Mouse (Mus musculus): ENCODE data around the gene Dennd5a. TPM values are rescaled to one million over a fixed set of nuclear protein-coding genes. Genes with fewer than 3 reads are reported as not detected.

Gene Dennd5a
- total RNA-seq, 1 experiment from 2014 or later, result 181 TPM

DNA sequence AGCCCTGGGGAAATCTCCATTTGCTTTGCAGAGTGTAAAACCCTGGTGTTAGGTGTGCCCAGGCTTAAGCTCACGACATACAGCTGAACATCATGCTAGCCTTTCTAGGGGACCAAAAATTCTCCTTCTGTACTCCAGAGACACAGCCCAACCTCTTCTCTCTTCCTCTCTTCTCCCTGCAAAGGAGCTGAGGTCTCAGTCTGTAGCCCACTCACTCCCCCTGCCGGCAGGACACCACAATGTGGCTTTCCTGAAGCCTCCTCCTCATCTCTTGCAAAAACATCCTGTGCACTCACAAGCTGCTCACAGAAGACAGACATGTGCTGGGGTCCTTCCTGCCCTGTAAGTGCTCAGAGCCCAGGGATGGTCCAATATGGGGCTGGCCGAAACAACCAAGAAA, 67.7 kb downstream of the Dennd5a start:
- 0 out of 2 replicates have a peak, but pooled peaks have one; percentile 37 for ATAC-seq (ENCODE audit: extremely low read depth, insufficient number of reproducible peaks, low FRiP score, poor library complexity, severe bottlenecking)

DNA sequence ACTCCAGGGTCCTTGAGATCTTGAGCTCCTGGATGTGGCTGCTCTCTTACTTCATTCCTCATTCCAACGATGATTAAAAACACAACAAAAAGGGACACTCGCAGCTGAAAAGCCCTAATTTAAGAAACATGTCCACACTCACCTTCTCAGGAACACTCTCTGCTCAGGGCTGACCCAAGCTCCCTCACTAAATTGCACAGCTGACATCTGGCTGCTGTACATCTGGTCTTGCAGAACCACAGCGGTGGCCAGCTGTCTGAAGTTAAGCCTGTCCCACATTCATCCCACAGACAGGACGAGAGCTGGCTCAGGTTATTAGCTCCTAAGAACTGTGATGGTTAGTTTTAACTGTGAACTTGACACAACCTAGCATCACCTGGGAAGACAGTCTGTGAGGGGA, 68.5 kb downstream of the Dennd5a start:
- ATAC-seq (ENCODE audit: extremely low read depth, insufficient number of reproducible peaks, low FRiP score, poor library complexity, severe bottlenecking), result no peak

DNA sequence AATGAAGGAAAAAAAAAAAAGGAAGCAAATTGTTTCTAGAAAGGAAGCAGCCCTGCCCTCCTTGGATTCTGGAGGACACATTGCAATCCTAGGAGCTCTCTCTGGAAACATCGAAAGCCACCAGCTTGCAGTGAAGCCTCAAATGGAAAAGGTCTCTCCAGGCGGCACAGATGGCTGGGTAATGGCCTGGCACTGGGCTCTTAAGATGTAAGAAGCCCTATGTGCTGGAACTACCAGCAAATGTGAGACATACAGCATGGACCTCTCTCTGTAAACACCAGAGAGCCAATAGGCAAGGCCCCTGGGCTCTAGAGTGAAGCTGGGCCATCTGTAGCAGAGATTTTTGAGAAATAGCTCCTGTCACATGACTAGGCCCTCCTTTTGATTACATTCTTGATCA, 70.0 kb downstream of the Dennd5a start:
- ATAC-seq (ENCODE audit: extremely low read depth, insufficient number of reproducible peaks, low FRiP score, poor library complexity, severe bottlenecking), result no peak

DNA sequence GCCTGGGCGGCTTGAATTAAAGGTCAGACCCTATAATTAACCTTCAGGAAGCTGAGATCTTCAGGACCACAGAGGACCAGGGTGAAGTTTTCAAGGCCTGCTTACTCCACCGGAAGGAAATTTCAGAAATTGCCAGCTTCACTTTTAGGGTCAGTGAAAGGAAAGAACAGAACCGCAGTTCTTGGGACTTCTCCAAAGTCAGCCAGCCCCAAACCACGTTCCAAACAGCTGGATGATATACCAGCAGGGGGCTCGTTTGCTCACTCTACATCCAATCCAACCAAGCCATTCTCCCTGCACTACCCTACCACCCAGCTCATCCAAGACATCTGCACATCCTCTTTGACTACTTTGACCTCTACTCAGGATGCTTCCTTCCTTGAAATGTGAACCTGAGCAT, 71.0 kb downstream of the Dennd5a start:
- no peak for ATAC-seq (ENCODE audit: extremely low read depth, insufficient number of reproducible peaks, low FRiP score, poor library complexity, severe bottlenecking)

DNA sequence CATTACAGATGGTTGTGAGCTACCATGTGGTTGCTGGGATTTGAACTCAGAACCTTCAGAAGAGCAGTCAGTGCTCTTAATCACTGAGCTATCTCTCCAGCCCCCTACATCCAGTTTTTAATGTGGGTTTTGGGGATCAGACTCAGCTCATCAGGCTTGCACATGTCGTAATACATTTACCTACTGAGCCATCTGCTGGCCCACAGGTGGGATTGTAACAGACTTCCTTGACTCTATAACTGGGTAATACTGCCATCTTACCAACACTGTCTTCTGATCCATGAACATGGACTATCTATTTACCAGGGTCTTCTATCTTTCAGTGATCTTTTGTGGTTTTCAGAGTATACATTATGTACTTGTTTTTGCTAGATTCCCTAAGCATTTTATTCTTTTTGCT, 74.0 kb downstream of the Dennd5a start:
- ATAC-seq (ENCODE audit: extremely low read depth, insufficient number of reproducible peaks, low FRiP score, poor library complexity, severe bottlenecking), result no peak

DNA sequence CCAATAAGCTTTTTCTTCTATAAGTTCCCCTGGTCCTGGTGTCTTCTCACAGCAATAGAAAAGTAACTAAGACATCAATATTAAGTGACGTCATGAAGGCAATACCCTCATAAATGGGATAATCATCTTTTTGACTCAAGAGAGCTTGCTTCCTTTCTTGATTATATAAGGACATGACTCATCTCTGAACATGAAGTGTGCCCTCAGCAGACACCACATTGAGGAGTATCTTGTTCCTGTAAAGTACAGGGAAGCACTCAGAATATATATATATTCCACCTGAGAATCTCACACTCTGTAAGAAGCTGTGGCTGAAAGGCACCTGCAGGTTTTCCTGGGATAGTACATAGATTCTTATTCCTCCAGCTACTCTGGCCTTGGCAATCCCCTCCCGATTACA, 77.7 kb downstream of the Dennd5a start:
- ATAC-seq (ENCODE audit: extremely low read depth, insufficient number of reproducible peaks, low FRiP score, poor library complexity, severe bottlenecking), result no peak

DNA sequence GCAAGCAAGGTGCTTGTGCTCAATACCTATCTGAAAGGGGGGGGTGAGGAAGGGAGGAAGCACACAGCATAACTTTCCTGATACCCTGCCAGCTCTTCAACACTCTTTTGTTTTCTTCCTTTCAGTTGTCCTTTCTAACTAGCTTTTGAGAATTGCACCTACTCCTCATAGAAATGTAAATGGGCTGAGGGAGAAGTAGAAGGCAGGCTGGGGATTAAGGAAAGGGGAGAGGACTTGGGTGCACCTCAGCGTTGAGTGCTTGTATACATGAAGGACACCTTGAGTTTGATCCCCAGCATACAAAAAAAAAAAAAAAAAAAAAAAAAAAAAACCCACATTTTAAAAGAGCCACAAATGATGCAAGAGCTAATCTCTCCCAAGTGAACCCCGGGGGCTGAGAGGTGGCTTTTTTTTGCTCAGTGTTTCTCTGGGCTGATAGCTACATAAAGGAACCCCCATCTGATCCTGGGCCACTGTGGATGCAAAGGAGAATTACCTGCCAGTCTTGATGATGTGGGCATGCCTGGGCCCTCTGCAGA, 78.6 kb downstream of the Dennd5a start:
- ATAC-seq (ENCODE audit: extremely low read depth, insufficient number of reproducible peaks, low FRiP score, poor library complexity, severe bottlenecking), result no peak

DNA sequence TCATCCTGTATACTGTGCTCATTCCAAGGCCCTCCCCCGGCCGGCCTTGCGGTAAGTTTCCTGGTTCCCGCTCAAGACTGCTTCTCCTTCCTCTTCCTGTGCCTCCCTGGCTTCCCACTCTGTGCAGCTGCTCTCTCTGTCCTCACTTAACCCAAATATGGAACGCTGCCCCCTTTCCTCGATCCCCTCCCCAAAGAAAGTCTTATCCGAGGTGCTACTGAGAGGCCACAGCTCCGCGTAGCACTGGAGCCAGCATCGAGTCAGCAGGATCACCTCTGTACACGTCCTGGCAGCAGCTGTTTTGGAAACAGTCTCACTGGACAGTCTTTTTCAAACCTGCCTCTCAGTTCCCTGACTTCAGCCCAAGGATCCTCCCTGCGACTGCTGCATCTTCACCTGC, 81.1 kb downstream of the Dennd5a start:
- ATAC-seq (ENCODE audit: extremely low read depth, insufficient number of reproducible peaks, low FRiP score, poor library complexity, severe bottlenecking), result no peak

DNA sequence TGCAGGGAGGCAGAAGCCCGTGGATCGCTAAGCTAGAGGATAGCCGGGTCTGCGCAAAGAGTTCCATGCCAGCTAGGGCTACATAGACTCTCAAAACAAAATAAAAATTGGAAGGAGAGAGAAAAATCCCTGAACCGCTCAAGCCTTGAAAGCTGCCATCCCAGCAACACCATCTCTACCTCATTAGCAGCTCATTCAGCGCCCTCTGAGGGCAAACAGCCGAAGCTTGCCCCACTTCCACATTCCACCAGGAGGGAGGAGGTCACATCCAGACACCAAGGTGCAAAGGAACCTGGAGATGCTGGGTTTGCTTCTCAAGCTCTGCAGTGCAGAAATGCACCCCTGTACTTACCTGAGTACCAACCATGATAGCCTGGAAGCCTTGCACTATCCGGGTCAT, 84.2 kb downstream of the Dennd5a start:
- ATAC-seq (ENCODE audit: extremely low read depth, insufficient number of reproducible peaks, low FRiP score, poor library complexity, severe bottlenecking), result no peak

DNA sequence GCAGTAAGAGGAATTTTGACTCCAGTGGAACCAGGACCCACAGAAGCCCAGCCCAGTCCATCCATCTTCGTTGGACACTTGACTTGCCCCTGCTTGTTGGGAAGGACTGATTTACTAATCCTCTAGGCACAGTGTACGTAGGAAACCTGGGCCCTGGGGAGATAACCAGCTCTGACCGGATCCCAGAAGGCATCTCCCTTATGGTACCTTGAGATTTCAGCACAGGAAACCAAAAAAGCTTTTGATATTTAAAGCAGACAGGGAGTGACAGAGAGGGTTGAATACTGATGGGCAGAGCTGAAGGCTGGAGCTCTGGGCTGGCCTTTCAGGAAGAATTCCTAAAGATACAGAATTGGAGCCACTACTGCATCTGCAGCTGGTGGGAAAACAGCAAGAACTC, 84.7 kb downstream of the Dennd5a start:
- ATAC-seq (ENCODE audit: extremely low read depth, insufficient number of reproducible peaks, low FRiP score, poor library complexity, severe bottlenecking), result no peak

DNA sequence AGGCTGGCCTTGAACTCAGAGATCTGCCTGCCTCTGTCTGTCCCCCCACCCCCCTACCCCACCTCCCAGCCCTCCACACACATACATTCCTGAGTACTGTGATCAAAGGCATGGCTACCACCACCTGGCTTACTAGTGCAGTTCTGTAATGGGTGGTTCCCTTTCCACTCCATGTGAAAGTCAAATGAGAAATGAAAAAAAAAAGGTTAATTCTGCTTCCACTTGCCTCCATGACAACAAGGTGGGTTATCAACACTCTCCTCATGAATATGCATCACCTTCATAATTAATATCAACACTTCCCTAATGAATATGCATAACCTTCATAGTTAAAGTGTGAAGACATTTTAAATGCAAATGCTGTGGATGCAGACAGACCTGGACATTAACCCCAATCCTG, 85.2 kb downstream of the Dennd5a start:
- ATAC-seq (ENCODE audit: extremely low read depth, insufficient number of reproducible peaks, low FRiP score, poor library complexity, severe bottlenecking), result no peak

DNA sequence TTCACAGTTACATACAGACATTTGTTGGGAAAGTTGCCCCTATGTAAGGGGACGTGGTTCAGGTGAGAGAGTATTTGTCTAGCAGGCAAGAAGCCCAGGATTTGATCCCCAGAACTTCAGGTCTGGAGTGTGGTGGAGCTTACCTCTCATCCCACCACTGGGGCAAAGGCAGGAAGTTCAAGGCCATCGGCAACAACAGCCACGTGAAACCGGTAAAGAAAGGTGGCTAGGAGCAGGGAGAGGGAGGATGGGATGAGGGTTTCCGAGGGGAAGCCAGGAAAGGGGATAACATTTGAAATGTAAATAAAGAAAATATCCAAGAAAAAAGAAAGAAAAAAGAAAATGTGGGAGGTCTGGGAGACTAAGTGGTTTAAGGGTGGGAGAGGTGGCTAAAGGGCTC, 87.1 kb downstream of the Dennd5a start:
- ATAC-seq (ENCODE audit: extremely low read depth, insufficient number of reproducible peaks, low FRiP score, poor library complexity, severe bottlenecking), result no peak

DNA sequence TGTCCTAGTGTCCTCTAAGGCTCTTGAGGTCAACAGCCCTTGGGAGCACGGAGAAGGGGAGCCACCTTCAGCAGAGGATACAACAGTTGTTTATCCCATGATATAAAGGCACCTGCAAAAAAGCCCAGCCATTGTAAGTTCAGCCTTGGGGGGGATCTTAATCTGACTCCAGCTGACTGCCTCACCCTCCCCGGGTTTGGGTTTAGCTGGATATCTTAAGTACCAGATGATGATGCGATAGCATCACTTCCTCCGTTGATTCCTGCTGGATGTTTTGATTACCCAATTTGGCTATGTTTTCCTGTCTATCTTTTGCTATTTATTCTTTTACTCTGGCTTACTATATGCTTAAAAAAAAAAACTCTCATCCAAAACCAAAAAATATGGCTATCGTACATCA, 89.0 kb downstream of the Dennd5a start:
- no peak for ATAC-seq (ENCODE audit: extremely low read depth, insufficient number of reproducible peaks, low FRiP score, poor library complexity, severe bottlenecking)

DNA sequence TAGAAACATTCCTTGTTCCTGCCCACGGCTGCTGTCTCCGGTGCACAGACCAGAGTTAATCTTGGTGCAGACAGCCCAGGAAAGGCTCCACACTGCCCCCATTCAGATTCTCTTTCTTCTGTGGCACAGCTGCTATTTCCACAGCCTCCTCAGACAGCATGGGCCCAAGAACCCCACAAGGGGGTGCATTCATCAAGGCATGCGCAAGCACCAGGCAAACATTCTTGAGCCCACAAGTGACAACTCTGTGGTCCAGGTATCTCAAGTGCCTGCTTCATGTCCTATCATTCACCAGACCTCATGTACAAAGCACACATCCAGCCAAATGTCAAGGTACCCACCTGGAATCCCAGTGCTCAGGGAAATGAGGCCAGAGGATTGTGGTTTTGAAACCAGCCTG, 91.8 kb downstream of the Dennd5a start:
- no peak for ATAC-seq (ENCODE audit: extremely low read depth, insufficient number of reproducible peaks, low FRiP score, poor library complexity, severe bottlenecking)

DNA sequence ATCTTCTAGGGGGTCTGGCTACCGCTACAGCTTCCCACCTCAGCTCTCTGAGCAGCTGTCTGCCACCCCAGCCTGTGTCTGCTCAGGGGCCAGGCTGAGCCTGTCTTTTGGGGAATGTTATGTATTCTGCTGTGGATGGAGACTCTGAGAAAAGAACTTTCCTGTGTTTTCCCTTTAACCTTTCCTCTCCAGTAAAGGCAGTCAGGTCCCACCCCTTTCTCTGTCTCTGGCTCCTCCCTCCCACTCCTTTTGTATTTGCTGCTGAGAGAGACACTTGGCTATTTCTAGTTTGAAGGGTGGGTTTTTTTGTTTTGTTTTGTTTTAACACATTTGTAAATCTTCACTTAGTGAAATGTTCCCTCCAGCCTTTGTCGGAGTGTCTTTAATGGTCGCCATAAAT, 93.6 kb downstream of the Dennd5a start:
- ATAC-seq (ENCODE audit: extremely low read depth, insufficient number of reproducible peaks, low FRiP score, poor library complexity, severe bottlenecking), result no peak

DNA sequence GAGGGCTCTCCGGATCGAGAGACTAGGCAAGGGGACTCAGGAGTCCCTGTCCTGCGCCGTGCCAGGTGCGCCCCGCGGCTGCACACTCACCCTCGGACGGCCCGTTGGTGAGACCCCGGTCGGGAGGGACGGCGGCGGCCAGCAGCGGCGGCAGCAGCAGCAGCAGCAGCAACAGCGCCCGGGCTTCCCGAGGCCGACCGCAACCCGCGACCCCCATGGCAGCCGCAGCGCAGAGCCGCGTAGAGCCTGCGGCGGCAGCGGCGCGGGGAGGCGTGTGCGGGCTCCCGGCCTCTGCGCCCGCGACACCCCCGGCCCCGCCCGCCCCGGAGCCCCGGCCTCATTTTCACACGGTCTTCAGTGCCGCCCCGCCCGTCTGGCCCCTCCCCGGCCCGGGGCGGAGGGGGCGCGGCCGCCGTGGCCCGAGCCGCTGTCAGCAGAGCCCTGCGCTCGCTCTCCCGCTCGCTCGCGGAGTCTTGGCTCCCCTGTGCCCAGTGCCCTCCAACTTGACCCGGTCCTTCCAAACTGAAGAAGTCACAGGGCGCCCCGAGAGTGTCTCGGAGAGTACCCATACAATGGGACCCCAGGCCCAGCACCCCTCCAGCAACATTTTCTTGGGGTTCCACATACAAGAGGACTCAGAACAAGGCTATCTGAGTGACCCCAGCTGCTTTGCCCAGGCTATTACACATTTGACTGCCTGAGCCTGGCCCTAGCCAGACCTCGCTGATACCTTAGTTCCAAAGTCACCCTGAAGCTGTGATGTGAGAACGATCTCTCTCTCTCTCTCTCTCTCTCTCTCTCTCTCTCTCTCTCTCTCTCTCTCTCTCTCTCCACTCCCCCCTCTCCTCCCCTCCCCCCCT, 94.7 kb downstream of the Dennd5a start, which contains the start of gene Scube2:
Scube2 (minus strand) TSS at position 310 of the 860 bp plus-strand sequence.
- no peak for ATAC-seq (ENCODE audit: extremely low read depth, insufficient number of reproducible peaks, low FRiP score, poor library complexity, severe bottlenecking)

DNA sequence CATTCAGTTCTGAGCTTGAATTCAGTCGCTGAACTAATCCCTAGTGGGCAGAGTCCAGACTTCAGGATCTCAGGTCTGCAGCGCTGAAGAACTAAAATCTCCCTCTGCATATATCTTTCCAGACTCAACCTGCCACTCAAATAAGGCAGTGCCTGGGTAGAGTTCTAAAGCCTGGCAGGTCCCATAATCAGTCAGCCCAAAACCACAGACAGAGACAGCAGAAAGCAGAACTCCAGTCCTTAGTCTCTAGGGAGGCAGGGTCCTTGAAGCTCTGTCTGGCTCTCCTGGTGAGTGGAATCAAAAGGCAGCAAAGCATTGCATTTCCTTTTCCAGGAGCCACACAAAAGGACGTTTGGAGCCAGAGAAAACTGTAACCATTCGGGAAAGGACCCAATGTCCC, 96.7 kb downstream of the Dennd5a start:
- no peak for ATAC-seq (ENCODE audit: extremely low read depth, insufficient number of reproducible peaks, low FRiP score, poor library complexity, severe bottlenecking)

DNA sequence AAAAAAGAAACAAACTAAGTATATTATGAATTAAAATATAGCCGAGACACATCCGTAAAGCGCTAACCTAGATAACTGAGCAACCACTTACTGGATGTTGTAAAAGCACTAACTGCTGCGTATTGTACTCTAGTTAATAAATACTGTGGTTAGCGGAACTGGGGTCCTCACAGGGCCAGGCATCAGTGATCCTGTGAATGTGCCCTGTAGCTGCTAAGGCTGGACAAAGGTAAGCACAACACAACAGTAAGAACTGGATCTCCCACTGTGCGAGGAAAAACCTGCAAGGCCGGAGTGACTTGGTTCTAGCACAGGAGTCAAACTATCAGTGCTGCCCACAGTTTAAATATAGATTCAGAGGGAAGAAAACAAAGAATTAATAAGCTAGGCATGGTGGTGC, 100.1 kb downstream of the Dennd5a start:
- ATAC-seq (ENCODE audit: extremely low read depth, insufficient number of reproducible peaks, low FRiP score, poor library complexity, severe bottlenecking), result no peak

DNA sequence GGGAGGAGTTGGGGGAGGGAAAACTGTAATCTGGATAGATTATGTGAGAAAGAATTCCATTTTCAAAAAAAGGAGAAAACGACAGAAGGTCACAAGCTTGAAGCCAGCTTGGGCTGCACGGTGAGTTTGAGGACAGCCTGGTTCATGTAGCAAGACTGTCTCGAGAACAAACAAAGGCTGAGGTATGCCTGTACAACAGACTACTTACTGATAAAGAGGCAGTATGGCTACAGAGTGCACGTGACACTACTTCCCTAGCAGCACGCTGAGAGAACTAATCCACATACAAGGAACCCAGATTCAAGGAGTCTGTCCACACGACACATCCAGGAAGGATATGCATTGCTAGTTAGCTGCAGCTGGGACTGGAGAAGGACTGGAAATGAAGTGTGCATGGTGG, 100.9 kb downstream of the Dennd5a start:
- ATAC-seq (ENCODE audit: extremely low read depth, insufficient number of reproducible peaks, low FRiP score, poor library complexity, severe bottlenecking), result no peak

DNA sequence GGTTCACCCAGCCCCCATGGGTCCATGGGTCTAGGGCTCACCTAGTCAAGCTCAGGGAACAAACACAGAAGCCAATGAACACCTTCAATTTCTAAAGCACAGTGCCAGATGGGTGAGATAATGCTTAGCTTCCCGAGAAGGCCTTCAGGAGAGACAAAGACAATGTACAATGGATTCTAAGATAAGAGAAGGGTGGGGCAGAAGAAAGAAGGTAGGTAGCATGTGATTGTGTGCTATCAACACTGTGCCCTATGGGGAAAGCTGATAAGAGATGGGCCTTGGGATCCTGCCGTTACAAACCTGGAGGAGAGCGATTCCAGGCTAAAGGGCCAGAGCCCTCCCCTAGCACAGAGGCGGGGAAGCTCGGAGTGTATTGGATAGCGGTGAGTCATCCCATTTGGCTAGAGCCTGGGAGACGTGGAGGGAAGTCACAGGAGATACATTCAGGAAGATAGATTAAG, 107.5 kb downstream of the Dennd5a start:
- ATAC-seq (ENCODE audit: extremely low read depth, insufficient number of reproducible peaks, low FRiP score, poor library complexity, severe bottlenecking), result no peak

DNA sequence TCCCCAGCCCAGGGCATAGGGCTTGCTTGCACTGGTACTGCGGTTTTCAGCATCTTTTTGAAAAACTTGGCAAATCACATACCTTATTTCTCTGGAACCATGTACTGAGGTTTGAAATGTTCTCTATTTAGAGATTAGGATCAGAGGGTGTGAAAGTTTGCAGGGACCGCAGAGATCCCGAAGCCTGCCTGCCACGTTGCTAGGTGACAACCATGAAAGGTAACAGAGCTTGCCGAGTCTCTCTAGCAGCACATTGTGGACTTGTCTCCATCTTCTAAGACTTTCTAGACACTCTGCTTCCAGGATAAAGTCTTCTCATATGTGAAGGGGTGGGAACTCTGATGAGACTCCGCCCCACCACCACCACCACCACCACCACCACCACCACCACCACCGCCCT, 108.3 kb downstream of the Dennd5a start:
- no peak for ATAC-seq (ENCODE audit: extremely low read depth, insufficient number of reproducible peaks, low FRiP score, poor library complexity, severe bottlenecking)

Measured in neutrophil, adult 5-6 weeks (primary cell).